Mouse (Mus musculus) ES-E14 (cell line): ENCODE data around the gene Cfap97d1. TPM values are rescaled to one million over a fixed set of nuclear protein-coding genes. Genes with fewer than 3 reads are reported as not detected.

ENCODE experiments used
- DNase-seq: peaks from one replicate; pipeline ENCODE4 v3.0.0-alpha.2; 2013; ENCODE audit warnings: low read depth, low spot score
- H3K27ac ChIP-seq: 2 replicates; pipeline ENCODE4 v1.5.1; 2012; ENCODE audit warnings: low read depth, mild to moderate bottlenecking, low read length, moderate library complexity, mixed read lengths; ENCODE audit not compliant: poor library complexity, insufficient read depth, severe bottlenecking
- H3K36me3 ChIP-seq: 2 replicates; pipeline ENCODE4 v1.6.1; 2012; ENCODE audit warnings: mild to moderate bottlenecking, low read length, moderate library complexity, mixed read lengths; ENCODE audit not compliant: control insufficient read depth, poor library complexity, insufficient read depth, severe bottlenecking
- H3K4me1 ChIP-seq, 2 experiments: fragments of 150-350 bp in 1 of 2; sonication (generic) in 1 of 2; 2 replicates each; pipeline ENCODE4 v1.6.1; 2012; ENCODE audit warnings: low read length in 2 of 2, mild to moderate bottlenecking in 1 of 2, mixed read lengths in 1 of 2; ENCODE audit not compliant: control insufficient read depth in 2 of 2, insufficient read depth in 2 of 2, poor library complexity in 1 of 2
- H3K4me3 ChIP-seq, 2 experiments: fragments of 150-350 bp in 1 of 2; sonication (generic) in 1 of 2; 2 replicates each; pipeline ENCODE4 v1.5.1; 2012; ENCODE audit warnings: low read length in 2 of 2, low read depth in 1 of 2, mild to moderate bottlenecking in 1 of 2, mixed read lengths in 1 of 2; ENCODE audit not compliant: insufficient read depth in 1 of 2, poor library complexity in 1 of 2, severe bottlenecking in 1 of 2
- H3K9ac ChIP-seq: 2 replicates; pipeline ENCODE4 v1.6.1; 2012; ENCODE audit warnings: low read depth, mild to moderate bottlenecking, low read length, mixed read lengths; ENCODE audit not compliant: poor library complexity, insufficient read depth, severe bottlenecking
- H3K9me3 ChIP-seq: fragments of 150-350 bp; sonication (generic); 2 replicates; pipeline ENCODE4 v1.6.1; 2012; ENCODE audit warnings: low read depth, mild to moderate bottlenecking, low read length; ENCODE audit not compliant: control insufficient read depth, insufficient read depth
- CHD2 ChIP-seq: IDR thresholded peaks from 2 replicates; pipeline ENCODE4 v1.6.1; 2014; ENCODE audit warnings: mild to moderate bottlenecking, low read depth, low read length, inconsistent platforms
- HCFC1 ChIP-seq: IDR thresholded peaks from 2 replicates; pipeline ENCODE4 v1.6.1; 2012; ENCODE audit warnings: low read length, inconsistent platforms, borderline replicate concordance; ENCODE audit not compliant: insufficient read depth
- MAFK ChIP-seq: IDR thresholded peaks from 2 replicates; pipeline ENCODE4 v1.6.1; 2014; ENCODE audit warnings: mild to moderate bottlenecking, low read depth, low read length, inconsistent platforms; ENCODE audit not compliant: insufficient read depth
- ZC3H11A ChIP-seq: IDR thresholded peaks from 2 replicates; pipeline ENCODE4 v1.6.1; 2012; ENCODE audit warnings: low read depth, mild to moderate bottlenecking, inconsistent platforms, low read length, borderline replicate concordance
- ZNF384 ChIP-seq: IDR thresholded peaks from 2 replicates; pipeline ENCODE4 v1.6.1; 2012; ENCODE audit warnings: low read depth, low read length, inconsistent platforms
- in situ Hi-C, 2 experiments: fragments of 600-800 bp; cut with MboI; formaldehyde crosslinking; loops; one replicate each; pipeline ENCODE4 v1.15.1; 2025; ENCODE audit warnings: low sequenced_read_pairs in 2 of 2, inconsistent platforms in 1 of 2; ENCODE audit not compliant: unreplicated experiment in 2 of 2
- total RNA-seq: library from RNA; depleted of rRNA; stranded (reverse); fragments of 300-350 nt; gene quantifications from 2 replicates; pipeline ENCODE4 v1.2.3, GENCODE M21; 2012

The Cfap97d1 gene
- total RNA-seq, 1 experiment: not detected

DNA sequence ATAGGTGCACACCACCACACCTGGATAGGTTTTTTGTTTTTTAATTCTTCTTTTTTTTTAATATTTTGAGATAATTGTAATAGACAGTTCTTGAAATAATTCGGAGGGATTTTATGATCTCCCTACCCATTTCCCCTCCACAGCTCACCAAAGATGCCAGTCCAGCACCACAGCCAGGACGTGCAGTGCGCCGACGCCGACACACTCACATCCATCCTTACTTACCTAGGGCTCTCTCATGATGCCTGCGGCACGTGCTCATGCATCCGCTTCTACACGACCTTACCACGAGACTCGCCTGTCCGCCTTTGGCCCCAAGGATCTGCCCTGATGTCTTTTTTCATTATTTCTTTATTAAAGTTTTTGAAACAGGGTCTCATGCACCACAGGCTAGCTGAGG is 14.2 kb upstream of the Cfap97d1 start:
- peaks cover 0 to 18% of the 10 kb centered on the region in 2 experiments; a peak in 2 of 4 replicates for H3K4me1 ChIP-seq
- no peak overlapping the region for H3K4me3 ChIP-seq
- DNase-seq: no peak
- H3K9ac ChIP-seq: no peak overlapping the region
- in situ Hi-C loops: loop anchor here in 1 of 2 experiments (5.0 kb wide), 1 partner anchor 48 kb away; no protein-coding TSS in a partner anchor
- H3K27ac ChIP-seq: no peak overlapping the region
- peaks cover 8% of the 10 kb centered on the region; the same call in 1 of the 2 replicates for H3K36me3 ChIP-seq
- TF ChIP-seq ZC3H11A (no peak), MAFK (no peak), ZNF384 (no peak), CHD2 (no peak), HCFC1 (no peak)
- no peaks in the 10 kb centered on the region for H3K9me3 ChIP-seq

DNA sequence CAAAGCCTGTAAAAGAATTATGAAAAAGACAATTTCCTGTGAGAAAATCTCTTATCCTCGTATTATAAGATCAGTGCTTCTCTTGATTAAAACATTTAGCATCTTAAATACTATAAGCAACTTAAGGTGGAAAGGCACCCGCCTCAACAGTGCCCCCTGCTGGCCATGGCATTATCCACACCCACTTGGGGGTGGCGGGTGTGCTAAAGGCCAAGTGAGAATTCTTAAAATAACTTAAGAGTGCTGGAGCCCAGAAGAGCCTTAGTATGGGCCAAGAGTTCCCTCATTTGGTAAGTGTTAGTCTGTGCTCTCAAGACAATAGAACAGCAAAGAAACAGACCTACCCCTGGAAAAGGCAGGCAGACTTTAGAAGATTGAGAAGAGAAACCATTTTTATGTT is 12.7 kb upstream of the Cfap97d1 start:
- Histone ChIP-seq H3K9ac (no peak overlapping the region), H3K4me3 (no peak overlapping the region), H3K9me3 (no peaks in the 10 kb centered on the region), H3K27ac (no peak overlapping the region), H3K4me1 (peaks cover 0 to 18% of the 10 kb centered on the region in 2 experiments; a peak in 2 of 4 replicates), H3K36me3 (peaks cover 9% of the 10 kb centered on the region; the same call in 1 of the 2 replicates)
- TF ChIP-seq ZNF384: no peak
- no peak for TF ChIP-seq ZC3H11A
- in situ Hi-C loops: no loop called here
- no peak for DNase-seq

DNA sequence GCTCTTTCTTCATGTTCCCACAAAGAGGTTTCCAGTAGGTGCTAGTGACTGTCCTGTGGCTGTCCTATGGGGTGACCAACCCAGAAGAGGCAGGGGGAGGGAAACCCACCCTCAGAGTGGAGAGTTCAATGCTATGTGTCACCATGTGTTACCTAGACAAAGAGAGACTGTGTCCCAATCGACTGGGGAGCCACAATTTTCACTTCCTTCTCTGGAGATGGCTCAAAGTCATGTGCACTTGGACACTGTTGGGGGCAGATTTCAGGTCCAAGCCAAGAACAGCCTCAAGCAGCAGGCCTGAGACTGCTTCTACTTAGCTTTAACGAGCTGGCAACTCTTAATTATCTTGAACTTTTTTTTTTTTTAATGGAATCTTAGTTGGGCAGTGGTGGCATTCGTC is 12.0 kb upstream of the Cfap97d1 start:
- Histone ChIP-seq H3K36me3 (peaks cover 9% of the 10 kb centered on the region; the same call in 1 of the 2 replicates), H3K9ac (no peak overlapping the region), H3K4me1 (peaks cover 0 to 13% of the 10 kb centered on the region in 2 experiments; a peak in 2 of 4 replicates), H3K27ac (no peak overlapping the region), H3K4me3 (no peak overlapping the region), H3K9me3 (no peaks in the 10 kb centered on the region)
- TF ChIP-seq MAFK: no peak
- TF ChIP-seq CHD2: no peak
- no peak for TF ChIP-seq HCFC1
- no peak for TF ChIP-seq ZC3H11A
- no peak for TF ChIP-seq ZNF384
- no peak for DNase-seq
- in situ Hi-C loops: no loop called here

DNA sequence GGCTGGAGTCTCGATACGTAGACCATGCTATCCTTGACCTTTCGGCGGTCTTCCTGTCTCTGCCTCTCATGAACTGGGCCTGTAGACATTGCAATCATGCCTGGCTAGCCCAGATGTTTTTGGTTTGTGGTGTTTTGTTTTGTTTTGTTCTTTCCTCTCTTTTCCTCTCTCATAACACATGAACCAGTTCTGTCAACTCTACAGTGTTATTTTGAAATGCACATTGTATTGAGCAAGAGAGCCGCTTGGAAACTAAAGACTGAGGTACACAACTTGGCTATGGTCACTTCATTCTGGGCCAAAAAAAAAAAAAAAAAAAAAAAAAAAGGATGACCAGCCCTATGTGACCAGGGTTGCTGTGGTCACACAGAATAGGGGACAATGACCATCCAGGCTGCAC is 11.4 kb upstream of the Cfap97d1 start:
- no peak overlapping the region for H3K27ac ChIP-seq
- in situ Hi-C loops: no loop called here
- H3K4me3 ChIP-seq: no peak overlapping the region
- H3K9ac ChIP-seq: no peak overlapping the region
- H3K4me1 ChIP-seq: peaks cover 0 to 11% of the 10 kb centered on the region in 2 experiments; a peak in 1 of 4 replicates
- peaks cover 9% of the 10 kb centered on the region; the same call in 1 of the 2 replicates for H3K36me3 ChIP-seq
- no peaks in the 10 kb centered on the region for H3K9me3 ChIP-seq
- no peak for DNase-seq
- no peak for TF ChIP-seq CHD2
- no peak for TF ChIP-seq ZC3H11A
- TF ChIP-seq HCFC1: no peak
- no peak for TF ChIP-seq MAFK
- no peak for TF ChIP-seq ZNF384

DNA sequence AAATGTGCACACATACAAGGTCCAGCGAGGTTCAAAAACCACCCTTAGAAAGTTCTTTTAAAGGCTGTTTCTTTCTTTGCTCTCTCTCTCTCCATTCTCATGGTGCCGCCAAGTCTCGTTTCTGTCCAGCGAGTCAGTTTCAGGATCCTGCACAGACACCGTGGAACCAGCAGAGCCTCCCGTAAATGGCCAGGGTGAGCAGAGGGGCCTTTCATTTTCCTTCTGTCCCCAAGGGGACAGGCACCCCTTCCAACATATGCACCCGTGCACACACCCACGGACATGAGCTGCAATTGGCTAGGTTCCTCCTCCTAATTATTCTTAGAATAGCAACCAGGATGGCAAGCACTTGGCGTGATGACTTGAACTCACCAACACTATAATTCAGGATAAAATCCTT is 10.6 kb upstream of the Cfap97d1 start:
- no peak overlapping the region for H3K9ac ChIP-seq
- H3K36me3 ChIP-seq: peaks cover 9% of the 10 kb centered on the region; the same call in 1 of the 2 replicates
- peaks cover 0 to 7% of the 10 kb centered on the region in 2 experiments; a peak in 1 of 4 replicates for H3K4me1 ChIP-seq
- no peak overlapping the region for H3K27ac ChIP-seq
- no peak for DNase-seq
- TF ChIP-seq ZNF384: no peak
- no peak for TF ChIP-seq ZC3H11A
- TF ChIP-seq MAFK: no peak
- TF ChIP-seq HCFC1: no peak
- TF ChIP-seq CHD2: no peak
- in situ Hi-C loops: no loop called here
- H3K4me3 ChIP-seq: no peak overlapping the region
- H3K9me3 ChIP-seq: no peaks in the 10 kb centered on the region
